Mouse (Mus musculus) cerebellum, postnatal 4 days (tissue): ENCODE results near the gene Adcy2.

Source experiments
- DNase-seq, 2 experiments: peaks; one replicate each; pipeline ENCODE4 v3.0.0; 2022; ENCODE audit warnings: low spot score in 2 of 2, mixed read lengths in 1 of 2

Gene Adcy2

GRCm38 (mm10) chr13:68642786-68643185, 356.6 kb downstream of the Adcy2 start:
- no peak for DNase-seq

GRCm38 (mm10) chr13:68627041-68627440, 372.3 kb downstream of the Adcy2 start:
- no peak for DNase-seq

GRCm38 (mm10) chr13:68622792-68623191, 376.5 kb downstream of the Adcy2 start:
- peak in 1 of 2 experiments; percentile 17 for DNase-seq

- DNase-seq: no peak
Observed at GRCm38 (mm10) chr13:68607652-68608405, 391.5 kb downstream of the Adcy2 start.

GRCm38 (mm10) chr13:68605689-68606126, 393.6 kb downstream of the Adcy2 start:
- DNase-seq: no peak

- DNase-seq: no peak
Observed at GRCm38 (mm10) chr13:68603085-68603484, 396.3 kb downstream of the Adcy2 start.

- DNase-seq: peak in 1 of 2 experiments; percentile 21
Observed at GRCm38 (mm10) chr13:68601184-68601583, 398.2 kb downstream of the Adcy2 start.

GRCm38 (mm10) chr13:68598953-68599352, 400.4 kb downstream of the Adcy2 start:
- no peak for DNase-seq

GRCm38 (mm10) chr13:68597667-68598066, 401.7 kb downstream of the Adcy2 start:
- no peak for DNase-seq

GRCm38 (mm10) chr13:68597199-68597598, 402.1 kb downstream of the Adcy2 start, which contains the start of gene 1700001L19Rik:
Gene 1700001L19Rik, plus strand, starts transcription at chr13:68597421.
- DNase-seq: no peak

- DNase-seq: peak in 1 of 2 experiments; percentile 24
Observed at GRCm38 (mm10) chr13:68593797-68594196, 405.5 kb downstream of the Adcy2 start.

- DNase-seq: no peak
Observed at GRCm38 (mm10) chr13:68588352-68588751, 411.0 kb downstream of the Adcy2 start.

GRCm38 (mm10) chr13:68585441-68585840, 413.9 kb downstream of the Adcy2 start:
- DNase-seq: no peak

GRCm38 (mm10) chr13:68583961-68584360, 415.4 kb downstream of the Adcy2 start:
- no peak for DNase-seq

- DNase-seq: peak in 1 of 2 experiments; percentile 9
Observed at GRCm38 (mm10) chr13:68582517-68582780, 416.9 kb downstream of the Adcy2 start.

- DNase-seq: peak; percentile 97 to 98
Observed at GRCm38 (mm10) chr13:68581747-68582516, 417.4 kb downstream of the Adcy2 start, which contains the start of the genes Mtrr and Fastkd3. Gene Mtrr, minus strand, starts transcription at chr13:68582149. Gene Fastkd3, plus strand, starts transcription at chr13:68582234.

GRCm38 (mm10) chr13:68581086-68581740, 418.1 kb downstream of the Adcy2 start:
- no peak for DNase-seq

GRCm38 (mm10) chr13:68577945-68578344, 421.4 kb downstream of the Adcy2 start:
- DNase-seq: no peak

- DNase-seq: no peak
Observed at GRCm38 (mm10) chr13:68574398-68574797, 424.9 kb downstream of the Adcy2 start.

GRCm38 (mm10) chr13:68572966-68573913, 426.1 kb downstream of the Adcy2 start:
- no peak for DNase-seq

GRCm38 (mm10) chr13:68572247-68572646, 427.1 kb downstream of the Adcy2 start:
- DNase-seq: no peak
